Mouse (Mus musculus): ENCODE data around the gene Ccnt2. TPM values are rescaled to one million over a fixed set of nuclear protein-coding genes. Genes with fewer than 3 reads are reported as not detected.

Gene Ccnt2
- total RNA-seq, 2 experiments from 2014 or later = 33.5 to 33.9 TPM

Other genes starting within 250 kb of the Ccnt2 start
- gene Tmem163, start 94.6 kb upstream of the Ccnt2 start, total RNA-seq (2021) = 1 to 10 TPM; 5.1 to 7.9 TPM
- under 1 TPM in 1 of 2 experiments, not detected in 1; 0.31 TPM for gene Acmsd, start 44.8 kb upstream of the Ccnt2 start, total RNA-seq (2021)
- under 1 TPM in 1 of 2 experiments, not detected in 1; 0.07 TPM for gene Map3k19, start 80.9 kb downstream of the Ccnt2 start, total RNA-seq (2021)
- gene Rab3gap1, start 94.6 kb downstream of the Ccnt2 start, total RNA-seq (2021) = 10 to 100 TPM; 41.4 to 46.1 TPM